11 mouse cellular contexts compared by ENCODE assay signal in the genomic region with DNA sequence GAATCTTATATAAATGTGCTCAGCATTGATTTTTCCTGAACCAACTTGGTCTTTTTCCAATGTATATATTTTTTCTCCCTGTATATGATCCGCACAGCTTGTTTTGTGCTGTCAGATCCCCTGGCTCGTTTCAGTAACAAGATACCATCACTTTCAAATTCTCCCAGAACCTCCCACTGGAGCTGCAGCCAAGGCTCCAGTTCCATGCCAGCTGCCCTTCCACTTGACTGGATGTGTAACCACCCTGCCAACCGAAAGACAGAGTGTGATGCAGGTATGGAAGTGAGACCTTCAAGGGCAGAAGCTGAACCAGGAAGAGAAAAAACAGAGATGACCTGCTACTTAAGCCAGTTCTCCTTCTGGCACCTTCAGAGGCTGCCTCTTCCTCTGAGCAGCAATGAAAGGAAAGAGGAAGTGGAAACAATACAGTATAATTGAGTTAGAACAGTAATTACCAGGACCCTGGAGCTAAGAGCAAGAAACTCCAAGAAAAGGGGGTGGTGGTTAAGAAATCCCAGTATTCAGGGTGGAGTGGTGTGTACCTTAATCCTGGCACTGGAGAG. TPM values are rescaled to one million over a fixed set of nuclear protein-coding genes. Genes with fewer than 3 reads are reported as not detected.
DNase-seq lines count a peak whose midpoint lies in the region; ATAC-seq and TF ChIP-seq lines count a peak whose summit lies in the region.
"Had no signal": no experiment of that assay in that cellular context is flagged by ENCODE, and none has a peak within 500 bp of the region (broad histone marks: within the 10 kb centered on the region; RNA-seq: fewer than 3 reads in every experiment).

No protein-coding gene starts in this region.

- WGBS in hindbrain, postnatal 0 days = 36% methylated on average over 3 of the region's 3 CpGs
- 73% methylated on average over 3 of the region's 3 CpGs for WGBS in hindbrain, embryonic 10.5 days

- peak; percentile 50 for DNase-seq in hindbrain, postnatal 0 days (ENCODE audit: low spot score)
- no peak for DNase-seq in hindbrain, embryonic 10.5 days (ENCODE audit: low spot score)
- peak; percentile 42 for DNase-seq in ovary, postnatal 36 days (ENCODE audit: low spot score)
- DNase-seq in ovary, adult 18-20 months (ENCODE audit: low spot score) = no peak
- peak; percentile 13 for DNase-seq in splenic B cell, adult 2 months (ENCODE audit: low read depth, low spot score)
- no peak for DNase-seq in urinary bladder, postnatal 10 days (ENCODE audit: low spot score)
- DNase-seq: adrenal gland, adult 2 months; layer of hippocampus, postnatal 36 days; lung, embryonic 14.5 days; right cerebral cortex, postnatal 14 days had no signal

- no peak for ATAC-seq in hindbrain, postnatal 0 days
- peak; percentile 79 for ATAC-seq in common myeloid progenitor, adult 5-6 weeks (replicated peaks; ENCODE audit: low read depth, poor library complexity, severe bottlenecking)

- no peaks in the 10 kb centered on the region for H3K27me3 ChIP-seq in hindbrain, postnatal 0 days (ENCODE audit: insufficient read depth, low read length)
- H3K27me3 ChIP-seq in hindbrain, embryonic 10.5 days (ENCODE audit: insufficient read depth, poor library complexity, severe bottlenecking) = no peaks in the 10 kb centered on the region
- H3K27me3 ChIP-seq in splenic B cell, adult 2 months (ENCODE audit: control insufficient read depth, insufficient read depth, low read length, poor library complexity, severe bottlenecking) = no peaks in the 10 kb centered on the region

- no peaks in the 10 kb centered on the region for H3K4me1 ChIP-seq in hindbrain, postnatal 0 days (ENCODE audit: insufficient read depth, low read length)
- peaks cover 28% of the 10 kb centered on the region for H3K4me1 ChIP-seq in hindbrain, embryonic 10.5 days (replicated peaks)

- TF ChIP-seq CTCF in hindbrain, postnatal 0 days (IDR thresholded peaks at IDR 0.05; ENCODE audit: low read depth) = no peak

- H3K4me3 ChIP-seq in hindbrain, postnatal 0 days (ENCODE audit: low read length) = no peak overlapping the region
- no peak overlapping the region for H3K4me3 ChIP-seq in hindbrain, embryonic 10.5 days

- H3K4me2 ChIP-seq in hindbrain, postnatal 0 days (ENCODE audit: low read depth, low read length) = no peak overlapping the region
- H3K4me2 ChIP-seq: lung, embryonic 14.5 days had no signal

- no peak overlapping the region for H3K27ac ChIP-seq in hindbrain, postnatal 0 days
- H3K27ac ChIP-seq in hindbrain, embryonic 10.5 days = no peak overlapping the region

- H3K9me3 ChIP-seq in hindbrain, postnatal 0 days (ENCODE audit: low read length) = no peaks in the 10 kb centered on the region
- no peaks in the 10 kb centered on the region for H3K9me3 ChIP-seq in hindbrain, embryonic 10.5 days

- no peaks in the 10 kb centered on the region for H3K36me3 ChIP-seq in hindbrain, postnatal 0 days (ENCODE audit: insufficient read depth, low read length)
- H3K36me3 ChIP-seq in hindbrain, embryonic 10.5 days = no peaks in the 10 kb centered on the region
- H3K36me3 ChIP-seq in splenic B cell, adult 2 months (ENCODE audit: control insufficient read depth, insufficient read depth, low read length, poor library complexity, severe bottlenecking) = no peaks in the 10 kb centered on the region

- H3K9ac ChIP-seq in hindbrain, postnatal 0 days (replicated peaks; ENCODE audit: low read length) = no peak overlapping the region
- H3K9ac ChIP-seq: lung, embryonic 14.5 days had no signal

RNA-seq across cellular contexts. Expression of a gene that starts 24.3 kb away (rescaled TPM):
- 4.9 and 5.7 TPM in 2 replicates for total RNA-seq in hindbrain, postnatal 0 days (2014; rRNA removed)
- 3.0 and 3.5 TPM in 2 replicates for polyA plus RNA-seq in hindbrain, postnatal 0 days (2015; fragmentation: Nextera tagmentation; extraction: Ambion mirVana)
- polyA plus RNA-seq in hindbrain, embryonic 10.5 days (2016; fragmentation: Nextera tagmentation; extraction: Ambion mirVana) = 1.6 and 2.8 TPM in 2 replicates
- total RNA-seq in common myeloid progenitor, adult 5-6 weeks (2017) = 4.5 and 5.8 TPM in 2 replicates

Comparison
In these comparisons a context has a peak if more than half of its experiments do, and no peak if none do; other contexts are left out.
1. DNase-seq: peak in hindbrain, postnatal 0 days (single experiment), ovary, postnatal 36 days (single experiment) and splenic B cell, adult 2 months (single experiment); none in hindbrain, embryonic 10.5 days (single experiment), ovary, adult 18-20 months (single experiment) and urinary bladder, postnatal 10 days (single experiment).